Mouse (Mus musculus): ENCODE data around the gene Sh3bgrl3.

DNA sequence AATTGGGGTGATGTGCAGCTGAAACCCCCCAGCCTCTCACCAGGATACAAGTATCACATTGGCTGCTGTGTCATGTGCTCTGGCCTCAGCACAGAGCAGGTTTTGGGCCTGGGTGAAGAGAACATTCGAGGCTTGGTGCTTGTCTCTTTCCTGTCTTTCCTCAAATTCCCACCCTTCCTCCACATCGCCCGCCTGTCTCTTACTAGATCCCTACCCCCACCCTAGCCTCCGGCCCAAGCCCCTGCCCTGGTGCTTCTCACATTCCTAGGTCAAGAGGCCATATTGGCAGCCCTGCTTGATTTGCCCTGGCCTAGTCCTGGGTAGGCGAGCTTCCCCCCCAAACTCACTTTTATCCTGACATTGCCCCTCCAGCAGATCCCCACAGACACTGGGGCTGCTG, 9.5 kb downstream of the Sh3bgrl3 start:
- TF ChIP-seq TAL1 (conservative IDR thresholded peaks at IDR 0.05; ENCODE audit: low read depth, low read length) = no peak
- TF ChIP-seq GATA1 (IDR thresholded peaks at IDR 0.05; ENCODE audit: borderline replicate concordance, low read length) = no peak
- no peak for TF ChIP-seq CTCF (IDR thresholded peaks at IDR 0.05; ENCODE audit: low read depth, low read length)
- no peak for TF ChIP-seq GATA2 (IDR thresholded peaks at IDR 0.05; ENCODE audit: borderline replicate concordance, low read depth, low read length)

Measured in G1E (cell line).